Mouse (Mus musculus) liver, postnatal 0 days (tissue): Measurements from ENCODE around the gene Rps6ka4.

Experiments
- CTCF ChIP-seq: sonication (generic); IDR thresholded peaks from 2 replicates; pipeline ENCODE4 v1.5.1; 2016; ENCODE audit warnings: antibody characterized with exemption, low read depth
- EP300 ChIP-seq: IDR thresholded peaks from 2 replicates; pipeline ENCODE4 v1.6.1; 2016; ENCODE audit warnings: antibody characterized with exemption, low read depth, mild to moderate bottlenecking

- TF ChIP-seq EP300 (no peak), CTCF (no peak)
These were observed 9.2 kb upstream of the Rps6ka4 start for GRCm38 (mm10) chr19:6849506-6850068.
